34 mouse cellular contexts compared by ENCODE assay signal in genomic region chr19:38112575-38112974, GRCm38 (mm10). TPM values are rescaled to one million over a fixed set of nuclear protein-coding genes. Genes with fewer than 3 reads are reported as not detected.
"Had no signal": no experiment of that assay in that cellular context is flagged by ENCODE, and none has a peak within 500 bp of the region (broad histone marks: within the 10 kb centered on the region; RNA-seq: fewer than 3 reads in every experiment).

No protein-coding gene starts in this region.

- H3K27me3 ChIP-seq: hindbrain, embryonic 13.5 days; hindbrain, embryonic 15.5 days; limb, embryonic 13.5 days; limb, embryonic 15.5 days; liver, embryonic 12.5 days had no signal

- H3K4me2 ChIP-seq: heart, embryonic 11.5 days; hindbrain, embryonic 13.5 days; hindbrain, embryonic 15.5 days; limb, embryonic 13.5 days; limb, embryonic 15.5 days; liver, embryonic 12.5 days had no signal

- H3K4me3 ChIP-seq: heart, adult 2 months; hindbrain, embryonic 13.5 days; hindbrain, embryonic 15.5 days; limb, embryonic 13.5 days; limb, embryonic 15.5 days; liver, embryonic 12.5 days had no signal

- H3K9ac ChIP-seq: hindbrain, embryonic 13.5 days; hindbrain, embryonic 15.5 days; limb, embryonic 13.5 days; limb, embryonic 15.5 days; liver, embryonic 12.5 days; liver, embryonic 14.5 days had no signal

- H3K36me3 ChIP-seq: hindbrain, embryonic 13.5 days; hindbrain, embryonic 15.5 days; limb, embryonic 13.5 days; limb, embryonic 15.5 days; liver, embryonic 12.5 days had no signal

- H3K9me3 ChIP-seq: hindbrain, embryonic 13.5 days; hindbrain, embryonic 15.5 days; limb, embryonic 13.5 days; limb, embryonic 15.5 days; liver, embryonic 12.5 days had no signal

- DNase-seq: gastrocnemius, postnatal 14 days; gastrocnemius, postnatal 36 days; heart, adult 11 months; heart, adult 2 months; heart, postnatal 10 days; kidney, adult 18-20 months; kidney, adult 8-10 months; kidney, postnatal 10 days; kidney, postnatal 25 days; kidney, postnatal 4 days; layer of hippocampus, adult 9-11 months; layer of hippocampus, postnatal 36 days; left cerebral cortex, postnatal 4 days had no signal

- ATAC-seq: hindbrain, postnatal 0 days; liver, embryonic 12.5 days had no signal

- H3K4me1 ChIP-seq: hindbrain, embryonic 13.5 days; hindbrain, embryonic 15.5 days; limb, embryonic 15.5 days; liver, embryonic 12.5 days had no signal

- H3K27ac ChIP-seq: heart, adult 2 months; hindbrain, embryonic 13.5 days; hindbrain, embryonic 15.5 days; hindbrain, postnatal 0 days; limb, embryonic 13.5 days; limb, embryonic 15.5 days; liver, embryonic 12.5 days; liver, embryonic 14.5 days had no signal

RNA-seq across cellular contexts. Expression of gene Rbp4, which starts 12.5 kb away (rescaled TPM):
- total RNA-seq: hematopoietic stem cell, adult 5-6 weeks had no signal

RNA-seq across cellular contexts. Expression of gene Ffar4, which starts 15.7 kb away (rescaled TPM):
- total RNA-seq: gastrocnemius, adult 18-20 months; gastrocnemius, postnatal 14 days; gastrocnemius, postnatal 36 days; hematopoietic stem cell, adult 5-6 weeks; hindbrain, postnatal 0 days; layer of hippocampus, adult 18-20 months; layer of hippocampus, postnatal 14 days; layer of hippocampus, postnatal 36 days; left cerebral cortex, adult 18-20 months; left cerebral cortex, postnatal 25 days had no signal
- polyA plus RNA-seq: heart, embryonic 11.5 days; heart, embryonic 14.5 days; hindbrain, embryonic 11.5 days; hindbrain, embryonic 13.5 days; limb, embryonic 13.5 days had no signal

RNA-seq across cellular contexts. Expression of gene Pde6c, which starts 20.0 kb away (rescaled TPM):
- total RNA-seq: gastrocnemius, adult 18-20 months; gastrocnemius, adult 8-10 months; gastrocnemius, postnatal 14 days; gastrocnemius, postnatal 36 days; heart, adult 2 months; heart, postnatal 10 days; heart, postnatal 25 days; hematopoietic stem cell, adult 5-6 weeks; hindbrain, postnatal 0 days; layer of hippocampus, postnatal 36 days had no signal
- polyA plus RNA-seq: gonadal fat pad, adult 2 months; heart, adult 2 months; heart, embryonic 14.5 days; heart, embryonic 16.5 days; hindbrain, embryonic 11.5 days; kidney, embryonic 14.5 days; limb, embryonic 13.5 days; limb, embryonic 15.5 days had no signal

RNA-seq across cellular contexts. Expression of gene Cep55, which starts 57.8 kb away (rescaled TPM):
- total RNA-seq: gastrocnemius, adult 18-20 months; gastrocnemius, adult 8-10 months; left cerebral cortex, adult 18-20 months had no signal
